Mouse (Mus musculus) right cerebral cortex, adult 2 months (tissue): ENCODE measurements around the gene Spc24.
"Not testable (repeated sequence)": the region's sequence is repeated elsewhere in the genome, so short reads cannot be mapped to it uniquely, and the experiment has no call there.

ENCODE experiments used
- DNase-seq, 2 experiments: peaks; one replicate each; pipeline ENCODE4 v3.0.0; 2021 to 2022; ENCODE audit warnings: low spot score in 2 of 2

Spc24 gene

DNA sequence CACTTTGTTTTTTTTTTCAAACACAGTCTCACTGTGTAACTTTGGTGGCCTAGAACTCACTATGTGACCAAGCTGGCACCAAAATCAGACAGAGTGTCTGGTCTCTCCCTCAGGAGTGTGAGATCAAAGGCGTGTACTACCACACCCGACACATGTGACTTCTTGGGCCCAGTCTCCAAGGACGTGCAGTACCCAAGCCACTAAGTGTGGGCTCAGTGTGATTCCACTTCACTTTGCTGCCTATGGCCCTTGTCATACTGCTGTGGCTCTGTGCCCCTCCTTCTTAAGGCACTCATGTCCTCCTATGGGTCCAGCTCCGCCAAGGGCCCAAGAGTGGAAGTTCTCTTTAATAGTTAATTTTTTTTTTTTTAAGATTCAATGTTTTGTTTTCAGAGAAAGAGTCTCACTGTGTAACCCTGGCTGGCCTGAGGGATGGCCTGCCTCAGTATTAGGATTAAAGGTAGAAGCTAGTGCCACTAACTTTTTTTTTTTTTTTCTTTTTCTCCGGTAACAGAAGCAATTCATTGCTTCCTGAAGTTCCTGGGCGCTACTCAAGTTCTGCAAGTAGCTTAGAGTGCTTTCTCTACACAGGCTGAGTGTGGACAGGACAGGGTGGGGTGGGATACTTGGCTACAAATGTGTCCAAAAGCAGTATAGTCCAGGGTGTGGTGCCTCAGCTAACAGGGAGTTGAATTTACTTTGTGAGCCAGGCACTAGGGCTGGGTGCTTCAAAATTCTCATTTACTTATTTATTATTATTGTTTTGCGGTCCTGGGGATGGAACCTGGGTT is 24.6 kb upstream of the Spc24 start:
- DNase-seq = no peak

GRCm38 (mm10) chr9:21781657-21782468 is 21.8 kb upstream of the Spc24 start:
- DNase-seq = no peak

DNA sequence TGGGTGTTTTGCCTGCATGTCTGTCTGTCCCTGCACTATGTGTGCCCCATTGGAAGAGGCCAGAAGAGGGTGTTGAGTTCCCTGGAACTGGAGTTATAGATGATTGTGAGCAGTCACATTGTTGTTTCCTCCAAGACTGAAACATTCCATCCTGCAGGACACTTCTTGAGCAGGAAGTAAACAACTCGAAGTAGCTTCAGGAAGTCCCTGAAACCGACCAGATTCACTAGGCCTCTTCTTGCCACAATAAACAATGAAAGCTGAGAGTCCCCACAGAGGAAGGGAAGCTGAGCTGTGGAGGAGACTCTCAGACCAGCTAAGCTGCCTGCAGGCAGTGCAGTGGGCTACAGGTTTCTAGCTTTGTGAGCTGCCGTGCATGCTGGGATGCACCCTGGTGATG is 17.6 kb upstream of the Spc24 start:
- no peak for DNase-seq

DNA sequence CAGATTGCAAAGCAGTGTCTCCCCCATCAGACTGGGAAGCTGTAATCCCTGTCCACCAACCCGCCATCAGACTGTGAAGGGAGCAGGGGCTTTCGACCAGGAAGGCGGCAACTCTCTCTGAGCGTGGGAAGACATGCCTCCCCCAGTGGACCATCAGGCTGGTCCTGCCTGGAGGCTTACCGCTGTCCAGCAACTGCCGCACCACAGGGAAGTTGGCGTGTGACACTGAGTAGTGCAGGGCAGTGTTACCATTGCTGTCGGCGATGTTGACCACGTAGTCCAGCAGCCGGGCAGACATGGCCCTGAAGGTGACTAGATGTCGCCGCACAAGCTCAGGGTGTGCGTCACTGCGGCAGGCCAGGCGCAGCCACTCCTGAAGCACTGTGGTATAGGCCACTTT is 14.2 kb upstream of the Spc24 start:
- DNase-seq = no peak

DNA sequence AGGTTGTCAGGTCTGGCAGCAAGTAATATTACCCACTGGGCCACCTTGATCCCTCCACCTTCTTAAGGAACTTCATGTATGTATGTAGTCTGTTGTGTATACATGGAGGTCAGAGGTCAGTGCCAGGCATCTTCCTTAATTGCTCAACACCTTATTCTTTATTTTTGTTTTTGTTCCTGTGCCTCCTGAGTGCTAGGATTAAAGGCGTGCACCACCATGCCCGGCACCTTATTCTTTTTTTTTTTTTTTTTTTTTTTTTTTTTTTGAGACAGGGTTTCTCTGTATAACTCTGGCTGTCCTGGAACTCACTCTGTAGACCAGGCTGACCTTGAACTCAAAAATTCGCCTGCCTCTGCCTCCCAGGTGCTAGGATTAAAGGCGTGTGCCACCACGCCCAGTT is 13.3 kb upstream of the Spc24 start:
- not testable (repeated sequence) for DNase-seq

GRCm38 (mm10) chr9:21769558-21770183 is 9.6 kb upstream of the Spc24 start:
- DNase-seq = no peak

DNA sequence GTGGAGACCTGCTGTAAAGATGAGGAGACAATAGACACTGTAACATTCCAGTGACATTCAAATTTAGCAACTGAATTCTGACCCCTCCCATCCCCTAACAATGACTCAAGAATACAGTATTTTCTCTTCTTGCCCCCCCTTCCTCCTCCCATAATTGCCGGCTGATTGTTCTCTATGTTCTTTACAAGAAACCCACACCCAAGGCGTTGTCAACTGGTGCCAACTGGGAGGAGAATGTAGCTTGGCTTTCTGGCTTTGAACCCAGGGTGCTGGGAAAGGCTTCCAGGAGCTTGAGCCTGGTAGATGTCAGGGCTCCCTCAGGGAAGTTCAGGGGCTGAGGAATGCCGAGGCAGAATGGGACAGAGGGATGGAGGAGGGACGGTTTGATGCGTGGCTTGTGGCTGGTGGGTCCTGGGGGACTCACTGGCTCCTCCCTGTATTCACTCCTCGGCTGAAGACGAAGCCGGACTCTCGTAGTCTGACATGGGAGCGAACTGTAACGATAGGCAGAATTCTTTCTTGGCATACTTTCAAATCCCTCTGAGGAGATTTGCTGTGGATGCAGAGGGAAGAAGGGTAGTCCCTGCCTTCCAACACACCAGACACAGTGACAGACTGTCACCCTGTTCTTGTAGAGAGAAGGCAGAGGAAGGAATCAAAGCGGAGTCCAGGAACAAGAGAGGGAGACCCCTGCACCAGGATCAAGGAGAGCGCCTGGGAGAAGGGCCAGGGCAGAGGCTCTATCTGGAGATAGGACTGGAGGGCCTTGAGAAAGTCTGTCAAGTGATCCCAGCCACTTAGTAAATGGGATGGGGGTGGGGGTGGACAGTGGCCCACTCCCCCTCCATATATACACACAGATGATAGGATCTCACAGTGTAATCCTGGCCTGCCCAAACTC is 8.7 kb upstream of the Spc24 start:
- DNase-seq = no peak

GRCm38 (mm10) chr9:21767896-21768295 is 7.8 kb upstream of the Spc24 start:
- no peak for DNase-seq

DNA sequence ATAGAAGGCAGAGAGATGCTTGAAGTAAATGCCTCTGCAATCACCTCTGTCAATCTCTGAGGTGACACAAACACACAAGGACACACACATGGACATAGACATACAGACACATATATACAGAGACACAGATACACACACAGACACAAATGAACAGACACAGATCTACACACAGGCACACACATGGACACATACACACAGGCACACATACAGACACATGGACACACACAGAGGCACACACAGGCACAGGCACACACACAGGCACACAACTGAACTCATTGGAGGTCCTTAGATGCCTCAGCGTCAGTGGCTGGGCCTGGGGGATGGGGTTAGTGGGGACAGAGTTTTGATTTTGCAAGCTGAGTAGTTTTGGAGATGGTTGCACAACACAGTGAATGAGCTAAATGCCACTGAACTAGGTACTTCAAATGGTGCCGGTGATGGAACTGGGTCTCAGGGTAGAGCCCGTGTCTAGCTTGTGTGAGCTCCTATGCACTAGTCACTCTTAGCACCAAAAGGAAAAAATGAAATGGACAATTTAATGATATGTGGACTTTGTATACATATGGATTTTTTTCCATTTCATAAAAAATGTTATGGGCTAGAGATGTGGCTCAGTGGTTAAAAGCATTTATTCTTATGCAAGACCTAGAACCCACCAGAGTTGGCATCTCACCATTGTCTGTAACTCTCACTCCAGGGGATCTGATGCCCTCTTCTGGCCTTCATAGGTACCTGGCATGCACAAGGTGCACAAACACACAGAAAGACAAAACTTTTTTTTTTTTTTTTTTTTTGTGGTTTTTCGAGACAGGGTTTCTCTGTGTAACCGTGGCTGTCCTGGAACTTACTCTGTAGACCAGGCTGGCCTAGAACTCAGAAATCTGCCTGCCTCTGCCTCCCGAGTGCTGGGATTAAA is 4.2 kb upstream of the Spc24 start:
- DNase-seq = no peak

DNA sequence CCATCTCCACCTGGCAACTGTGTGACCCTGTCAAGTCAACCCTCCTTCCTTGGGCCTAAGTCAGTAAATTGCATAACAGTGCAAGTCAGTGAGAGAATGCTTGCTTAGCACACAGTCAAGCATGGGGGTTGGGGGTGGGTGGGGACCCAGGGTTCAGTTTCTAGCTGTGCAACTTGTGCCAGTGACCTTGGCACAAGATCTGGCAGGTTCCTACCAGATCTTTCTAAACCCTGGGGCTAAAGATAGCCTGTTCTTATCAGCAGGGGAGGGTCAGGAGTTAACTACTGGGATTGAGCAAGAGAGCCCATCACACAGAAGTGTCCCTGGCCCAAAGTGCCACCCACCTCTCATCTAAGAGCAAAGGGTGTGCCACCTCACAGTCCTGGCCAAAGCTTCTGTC is 2.0 kb upstream of the Spc24 start:
- no peak for DNase-seq

DNA sequence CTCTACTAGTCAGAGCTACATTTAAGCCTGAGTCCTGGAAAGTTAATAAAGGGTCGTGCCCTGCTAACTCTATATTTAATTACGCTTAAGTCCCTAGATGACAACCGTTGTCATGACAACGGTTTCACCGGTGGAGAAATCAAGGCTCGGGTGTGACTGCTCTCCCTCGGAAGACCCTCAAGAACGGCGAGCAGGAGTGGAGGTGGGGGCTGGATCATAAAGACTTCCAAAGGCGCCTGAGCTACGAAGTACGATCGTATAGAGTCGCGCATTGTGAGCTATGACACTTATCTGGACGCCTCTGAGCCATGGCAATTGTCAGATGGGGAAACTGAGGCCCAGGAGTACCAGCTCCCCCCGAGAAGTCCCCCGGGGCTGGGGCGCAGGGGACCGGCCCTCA is 385 bp downstream of the Spc24 start:
- DNase-seq = no peak

- DNase-seq = no peak
Observed at GRCm38 (mm10) chr9:21758576-21759529, 1.2 kb downstream of the Spc24 start.

GRCm38 (mm10) chr9:21754516-21755321 is 5.4 kb downstream of the Spc24 start:
- no peak for DNase-seq

DNA sequence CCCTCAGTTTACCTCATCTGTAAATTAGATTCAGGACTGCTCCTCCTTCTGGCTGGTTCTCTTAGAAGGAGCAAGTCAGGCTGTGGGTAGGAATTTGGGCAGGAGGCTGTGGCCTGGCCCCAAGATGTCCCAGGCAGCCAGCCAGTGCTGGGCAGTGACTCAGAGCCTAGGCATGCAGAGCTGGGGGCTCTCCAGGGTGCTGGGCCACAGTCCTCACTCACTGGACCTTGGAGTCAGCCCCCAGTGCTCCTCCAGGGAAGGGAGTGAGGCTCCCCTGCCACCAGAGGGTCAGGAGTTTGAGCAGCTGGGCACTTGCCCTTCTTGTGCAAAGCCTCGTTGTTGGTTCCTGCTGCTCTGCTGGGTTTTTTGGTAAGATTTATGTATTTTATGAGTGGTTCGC is 6.1 kb downstream of the Spc24 start:
- peak in 1 of 2 experiments; percentile 22 for DNase-seq

- DNase-seq = peak; percentile 46 to 51
Observed at GRCm38 (mm10) chr9:21752252-21752792, 7.8 kb downstream of the Spc24 start.

DNA sequence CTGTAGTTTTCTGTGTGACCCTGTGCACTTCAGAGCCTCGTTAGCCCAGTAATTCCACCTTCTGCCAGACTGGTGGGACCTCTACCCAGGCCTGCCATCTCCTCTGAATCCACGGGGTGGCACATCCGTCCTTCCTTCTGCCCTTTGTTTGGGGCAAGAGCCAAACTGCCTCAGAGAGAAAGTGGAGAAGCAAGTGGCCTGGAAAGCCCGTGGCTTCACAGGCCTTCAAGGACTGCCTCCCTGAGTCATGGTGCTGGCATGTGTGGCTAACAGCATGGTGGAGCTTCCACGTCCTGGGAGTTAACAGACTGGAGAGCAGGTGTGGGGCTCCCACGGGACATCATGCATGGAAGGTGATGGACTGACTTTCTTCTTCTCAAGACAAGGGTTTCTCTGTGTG is 8.8 kb downstream of the Spc24 start:
- no peak for DNase-seq

DNA sequence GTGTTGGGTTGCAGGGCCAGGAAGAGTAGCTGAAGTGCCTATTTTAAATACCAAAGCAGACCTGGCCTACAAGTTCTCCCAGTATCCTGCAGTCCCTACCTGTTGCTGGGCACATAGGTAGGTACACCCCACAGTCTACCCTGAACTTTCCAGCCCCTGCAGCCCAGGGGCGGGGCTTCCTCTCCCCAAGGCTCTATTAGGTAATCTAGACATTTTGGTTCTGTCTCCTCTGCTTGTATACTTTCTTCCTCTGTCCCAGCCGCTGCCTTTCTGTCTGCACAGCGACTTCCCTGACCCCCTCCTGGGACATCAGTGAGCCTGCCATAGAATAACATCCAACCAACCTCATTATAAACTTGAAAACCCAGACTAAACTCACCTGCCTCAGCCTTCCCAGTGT is 9.7 kb downstream of the Spc24 start:
- no peak for DNase-seq
